Mouse (Mus musculus) liver, embryonic 16.5 days (tissue): Measurements from ENCODE around the gene Gm17361. TPM values are rescaled to one million over a fixed set of nuclear protein-coding genes. Genes with fewer than 3 reads are reported as not detected.
"Not testable (repeated sequence)": the region's sequence is repeated elsewhere in the genome, so short reads cannot be mapped to it uniquely, and the experiment has no call there.

Source experiments
- ATAC-seq: fragments of 200-750 bp; cut with Nextera tagmentation; 2 replicates; pipeline ENCODE4 v1.8.0; 2017; ENCODE audit warnings: low read depth, mild to moderate bottlenecking, moderate number of reproducible peaks, moderate library complexity
- H3K27ac ChIP-seq: fragments of 300-500 bp; sonication (generic); 2 replicates; pipeline ENCODE4 v1.5.1; 2014; ENCODE audit warnings: mild to moderate bottlenecking, low read length
- H3K27me3 ChIP-seq: fragments of 300-500 bp; sonication (generic); 2 replicates; pipeline ENCODE4 v1.6.1; 2014; ENCODE audit warnings: low read depth, low read length, mixed read lengths; ENCODE audit not compliant: control insufficient read depth, insufficient read depth
- H3K36me3 ChIP-seq: fragments of 300-500 bp; sonication (generic); 2 replicates; pipeline ENCODE4 v1.6.1; 2014; ENCODE audit warnings: mild to moderate bottlenecking; ENCODE audit not compliant: control insufficient read depth, insufficient read depth
- H3K4me1 ChIP-seq: fragments of 300-500 bp; sonication (generic); 2 replicates; pipeline ENCODE4 v1.6.1; 2014; ENCODE audit warnings: low read depth, low read length, mixed read lengths; ENCODE audit not compliant: control insufficient read depth
- H3K4me2 ChIP-seq: fragments of 300-500 bp; sonication (generic); 2 replicates; pipeline ENCODE4 v1.6.1; 2014; ENCODE audit warnings: low read depth, low read length, mixed read lengths
- H3K4me3 ChIP-seq: fragments of 300-500 bp; sonication (generic); 2 replicates; pipeline ENCODE4 v1.5.1; 2014; ENCODE audit warnings: low read depth, mild to moderate bottlenecking, low read length
- H3K9ac ChIP-seq: fragments of 300-500 bp; sonication (generic); 2 replicates; pipeline ENCODE4 v1.6.1; 2014; ENCODE audit warnings: low read depth, low read length
- H3K9me3 ChIP-seq: fragments of 300-500 bp; sonication (generic); replicated peaks from 2 replicates; pipeline ENCODE4 v1.6.1; 2016; ENCODE audit warnings: low read length; ENCODE audit not compliant: control insufficient read depth
- WGBS: fragments of 180-500 bp; shearing (Covaris S2); extraction: QIAGEN DNeasy Blood & Tissue Kit; methylation state at CpG from one replicate; pipeline ENCODE4 v1.1.7; 2014; ENCODE audit not compliant: insufficient replicate concordance; 5-methylcytosine and 5-hydroxymethylcytosine counted together
- polyA plus RNA-seq: library from polyadenylated mRNA; unstranded; fragments of >200 nt; fragmentation: Nextera tagmentation; extraction: Ambion mirVana; gene quantifications from 2 replicates; pipeline ENCODE4 v1.2.1, GENCODE M21; 2015

The Gm17361 gene
- not detected in 2 replicates for polyA plus RNA-seq

GRCm38 (mm10) chrX:125003863-125004262, at the start of gene Gm17361:
Gm17361 (plus strand) TSS chrX:125004163.
- H3K9me3 ChIP-seq, H3K4me3 ChIP-seq, H3K9ac ChIP-seq, ATAC-seq, H3K27me3 ChIP-seq, H3K4me1 ChIP-seq, H3K36me3 ChIP-seq, H3K4me2 ChIP-seq, H3K27ac ChIP-seq: not testable (repeated sequence)
- no CpG with 5 or more reads among the region's 4 CpGs for WGBS
